Mouse (Mus musculus) forebrain, embryonic 14.5 days (tissue): ENCODE results near the gene Defb22. TPM values are rescaled to one million over a fixed set of nuclear protein-coding genes. Genes with fewer than 3 reads are reported as not detected.

ENCODE experiments used
- polyA plus RNA-seq: library from polyadenylated mRNA; unstranded; fragments of >200 nt; fragmentation: Nextera tagmentation; extraction: Ambion mirVana; gene quantifications from 2 replicates; pipeline ENCODE4 v1.2.1, GENCODE M21; 2014

Defb22 gene
- polyA plus RNA-seq, 1 experiment from 2014 or later, result not detected

Other genes with a start within 250 kb of the Defb22 start
- 18.4 and 20.2 TPM in 2 replicates for gene Tbc1d20, start 196.3 kb downstream of the Defb22 start, polyA plus RNA-seq
- gene Rbck1, start 157.5 kb downstream of the Defb22 start, polyA plus RNA-seq, result 80.7 and 97.1 TPM in 2 replicates
- gene Trib3, start 146.1 kb downstream of the Defb22 start, polyA plus RNA-seq, result 0.24 and 0.79 TPM in 2 replicates
- 18.9 and 21.8 TPM in 2 replicates for gene Nrsn2, start 113.5 kb downstream of the Defb22 start, polyA plus RNA-seq
- 18.2 and 21.8 TPM in 2 replicates for gene Sox12, start 92.1 kb downstream of the Defb22 start, polyA plus RNA-seq
- gene Zcchc3, start 75.1 kb downstream of the Defb22 start, polyA plus RNA-seq, result 17.3 and 18.2 TPM in 2 replicates
- gene 6820408C15Rik, start 74.6 kb downstream of the Defb22 start, polyA plus RNA-seq, result 2.3 and 2.8 TPM in 2 replicates
- not detected in 2 replicates for gene Defb23, start 25.5 kb downstream of the Defb22 start, polyA plus RNA-seq
- not detected in 2 replicates for gene Defb20, start 13.1 kb downstream of the Defb22 start, polyA plus RNA-seq
- gene Defb26, start 21.6 kb upstream of the Defb22 start, polyA plus RNA-seq, result not detected in 2 replicates
- gene Defb28, start 28.1 kb upstream of the Defb22 start, polyA plus RNA-seq, result not detected in 2 replicates
- gene Defb29, start 50.0 kb upstream of the Defb22 start, polyA plus RNA-seq, result not detected in 2 replicates
- gene Gm17416, start 79.2 kb upstream of the Defb22 start, polyA plus RNA-seq, result not detected in 2 replicates
- gene Defb21, start 82.6 kb upstream of the Defb22 start, polyA plus RNA-seq, result not detected in 2 replicates
- gene Defb19, start 90.2 kb upstream of the Defb22 start, polyA plus RNA-seq, result not detected in 2 replicates
- not detected in 2 replicates for gene Defb45, start 109.3 kb upstream of the Defb22 start, polyA plus RNA-seq
- not detected in 2 replicates for gene Defb36, start 114.2 kb upstream of the Defb22 start, polyA plus RNA-seq
- not detected in 2 replicates for gene Defb25, start 132.9 kb upstream of the Defb22 start, polyA plus RNA-seq
- gene Rem1, start 136.8 kb upstream of the Defb22 start, polyA plus RNA-seq, result 0.34 and 0.53 TPM in 2 replicates
- gene H13, start 179.3 kb upstream of the Defb22 start, polyA plus RNA-seq, result 136 and 161 TPM in 2 replicates
- gene Mcts2, start 196.9 kb upstream of the Defb22 start, polyA plus RNA-seq, result 35.8 and 42.6 TPM in 2 replicates
- 29.2 and 32.8 TPM in 2 replicates for gene Id1, start 246.1 kb upstream of the Defb22 start, polyA plus RNA-seq